Mouse (Mus musculus) bone marrow macrophage, adult 2 months (primary cell): ENCODE results near the gene Nav1. TPM values are rescaled to one million over a fixed set of nuclear protein-coding genes. Genes with fewer than 3 reads are reported as not detected.
A peak's percentile ranks its signal among the peaks of the same experiment; 100 is the strongest.

ENCODE experiments used
- H3K27ac ChIP-seq: 2 replicates; pipeline ENCODE4 v1.5.1; 2012; ENCODE audit warnings: low read depth, low read length; ENCODE audit not compliant: insufficient read depth
- H3K4me1 ChIP-seq: 2 replicates; pipeline ENCODE4 v1.6.1; 2012; ENCODE audit warnings: low read length; ENCODE audit not compliant: control insufficient read depth, insufficient read depth
- H3K4me3 ChIP-seq: 2 replicates; pipeline ENCODE4 v1.5.1; 2012; ENCODE audit warnings: mild to moderate bottlenecking, low read length, moderate library complexity; ENCODE audit not compliant: insufficient read depth
- CTCF ChIP-seq: IDR thresholded peaks from 2 replicates; pipeline ENCODE4 v1.5.1; 2012; ENCODE audit warnings: low read depth, mild to moderate bottlenecking, low read length, moderate library complexity
- POLR2A ChIP-seq: IDR thresholded peaks from 2 replicates; pipeline ENCODE4 v1.6.1; 2012; ENCODE audit warnings: mild to moderate bottlenecking, low read depth, low read length, borderline replicate concordance
- polyA plus RNA-seq: library from polyadenylated mRNA; stranded (reverse); fragments of >200 nt; gene quantifications from 2 replicates; pipeline ENCODE4 v1.2.4, GENCODE M21; 2012; ENCODE audit not compliant: missing spikeins, insufficient read depth, insufficient read length

The Nav1 gene
- polyA plus RNA-seq, 1 experiment: 81.3 TPM

- TF ChIP-seq CTCF (no peak), POLR2A (no peak)
- Histone ChIP-seq H3K27ac (peak overlapping the region; percentile 38; the same call in 1 of the 2 replicates), H3K4me3 (no peak overlapping the region), H3K4me1 (peaks cover 25% of the 10 kb centered on the region)
Measured at GRCm38 (mm10) chr1:135410967-135411366, 196.1 kb downstream of the Nav1 start.

GRCm38 (mm10) chr1:135408973-135409372, 198.1 kb downstream of the Nav1 start:
- peaks cover 23% of the 10 kb centered on the region for H3K4me1 ChIP-seq
- TF ChIP-seq POLR2A: no peak
- TF ChIP-seq CTCF: no peak
- H3K4me3 ChIP-seq: no peak overlapping the region
- no peak overlapping the region for H3K27ac ChIP-seq

- Histone ChIP-seq H3K4me3 (no peak overlapping the region), H3K27ac (no peak overlapping the region)
- TF ChIP-seq POLR2A (no peak), CTCF (no peak)
Measured at GRCm38 (mm10) chr1:135405356-135405755, 201.7 kb downstream of the Nav1 start.

GRCm38 (mm10) chr1:135401452-135402110, 205.5 kb downstream of the Nav1 start:
- TF ChIP-seq POLR2A: no peak
- no peak for TF ChIP-seq CTCF
- Histone ChIP-seq H3K27ac (no peak overlapping the region), H3K4me3 (no peak overlapping the region), H3K4me1 (peaks cover 12% of the 10 kb centered on the region)

More at GRCm38 (mm10) chr1:135405356-135405755, 201.7 kb downstream of the Nav1 start:
- peaks cover 2% of the 10 kb centered on the region for H3K4me1 ChIP-seq

- no peak overlapping the region for H3K4me3 ChIP-seq
- H3K27ac ChIP-seq: no peak overlapping the region
- no peak for TF ChIP-seq POLR2A
- no peak for TF ChIP-seq CTCF
- peaks cover 19% of the 10 kb centered on the region for H3K4me1 ChIP-seq
Measured at GRCm38 (mm10) chr1:135399466-135399865, 207.6 kb downstream of the Nav1 start.

GRCm38 (mm10) chr1:135385161-135385560, 221.9 kb downstream of the Nav1 start:
- Histone ChIP-seq H3K4me1 (no peaks in the 10 kb centered on the region), H3K4me3 (no peak overlapping the region), H3K27ac (no peak overlapping the region)
- TF ChIP-seq POLR2A (no peak), CTCF (no peak)

Other genes starting within 250 kb of the Nav1 start
- gene Shisa4, start 232.1 kb downstream of the Nav1 start, polyA plus RNA-seq: not detected in 2 replicates
- 31.7 and 32.3 TPM in 2 replicates for gene Ipo9, start 176.8 kb downstream of the Nav1 start, polyA plus RNA-seq
- gene Csrp1, start 112.8 kb upstream of the Nav1 start, polyA plus RNA-seq: 70.9 and 80.8 TPM in 2 replicates
- 8.0 and 8.5 TPM in 2 replicates for gene Phlda3, start 158.8 kb upstream of the Nav1 start, polyA plus RNA-seq
- not detected in 2 replicates for gene Tnni1, start 172.1 kb upstream of the Nav1 start, polyA plus RNA-seq
- gene Lad1, start 211.3 kb upstream of the Nav1 start, polyA plus RNA-seq: 0.53 TPM in 1 of 2 replicates, not detected in the other
- gene Tnnt2, start 229.1 kb upstream of the Nav1 start, polyA plus RNA-seq: not detected in 2 replicates